Mouse (Mus musculus): ENCODE measurements around the gene Dclre1a. TPM values are rescaled to one million over a fixed set of nuclear protein-coding genes. Genes with fewer than 3 reads are reported as not detected.

The Dclre1a gene
- polyA plus RNA-seq (2011; ENCODE audit: insufficient read depth, insufficient read length, low replicate concordance, missing spikeins) = 8.4 and 10.7 TPM in 2 replicates

DNA sequence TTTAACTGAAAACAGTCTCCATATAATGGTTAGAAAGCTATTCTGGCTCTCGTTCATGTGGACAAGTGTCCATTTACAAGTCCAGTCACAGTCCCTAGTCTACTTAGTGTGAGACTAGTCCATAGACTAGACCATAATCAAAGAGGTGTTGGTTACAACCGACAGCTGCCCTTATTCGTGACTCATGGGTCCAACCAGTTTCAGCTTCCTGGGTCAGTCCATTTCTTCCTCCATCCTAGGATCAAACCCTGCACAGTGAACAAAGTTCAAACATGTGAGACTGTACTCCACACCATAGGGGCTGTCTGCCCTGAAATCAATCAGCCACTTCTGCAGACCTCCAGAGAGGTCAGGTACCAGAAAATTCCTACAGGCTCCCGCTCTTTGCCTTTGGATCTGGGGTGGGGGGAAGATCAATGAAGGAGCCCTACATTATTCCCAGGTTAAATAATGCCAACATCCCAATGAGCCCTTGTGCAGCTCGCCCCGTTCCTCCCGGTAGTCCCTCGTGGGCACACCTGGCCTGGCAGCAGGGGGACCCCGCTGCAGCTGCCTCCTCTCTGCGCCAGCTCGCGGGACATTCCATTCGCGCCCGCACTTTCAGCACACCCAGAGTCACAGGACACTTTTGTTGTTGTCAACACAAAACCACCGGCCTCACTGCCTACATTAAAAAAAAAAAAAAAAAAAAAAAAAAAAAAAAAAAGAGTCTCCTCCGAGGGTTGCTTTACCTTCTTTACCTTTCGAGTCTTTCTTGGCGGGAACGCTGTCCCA is at the start of gene Dclre1a:
Gene Dclre1a, minus strand, starts transcription at position 767 of the 774 bp plus-strand sequence.
- 0 out of 2 replicates have a peak, but pooled peaks have one; percentile 19 for TF ChIP-seq CTCF (IDR thresholded peaks at IDR 0.05; ENCODE audit: control insufficient read depth, insufficient read depth, low read length)
- TF ChIP-seq POLR2A (IDR thresholded peaks at IDR 0.05; ENCODE audit: borderline replicate concordance, control insufficient read depth, low read depth, low read length) = peak; percentile 63; the same call in 1 of the 2 replicates
- WGBS = 7% methylated on average over 20 of the region's 20 CpGs
- H3K27ac ChIP-seq (ENCODE audit: control insufficient read depth, insufficient read depth, low read depth, low read length, poor library complexity) = peak within 1 kb of the TSS; percentile 98

DNA sequence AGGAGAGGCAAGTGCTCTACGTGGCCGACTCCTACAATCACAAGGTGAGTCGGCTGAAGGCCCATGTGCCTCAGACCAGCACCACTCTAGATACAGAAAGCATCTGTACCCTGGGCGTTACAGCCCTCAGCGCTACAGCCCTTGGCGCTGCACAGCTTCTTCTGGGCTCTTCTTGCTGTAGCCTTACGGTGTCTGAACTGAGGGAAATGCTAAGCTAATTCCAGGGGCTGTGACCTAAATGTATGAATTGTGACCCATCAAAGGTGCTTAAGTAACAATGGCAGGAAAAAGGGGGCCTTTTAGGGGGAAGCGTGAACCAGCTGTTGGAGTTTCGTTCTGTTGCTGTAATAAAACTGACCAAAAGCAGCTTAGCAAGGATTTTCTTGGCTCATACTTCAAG is 44.5 kb upstream of the Dclre1a start:
- Histone ChIP-seq H3K27ac (ENCODE audit: control insufficient read depth, insufficient read depth, low read depth, low read length, poor library complexity) (no peak overlapping the region), H3K4me1 (ENCODE audit: control insufficient read depth, insufficient read depth, low read length) (no peaks in the 10 kb centered on the region), H3K4me3 (replicated peaks; ENCODE audit: control insufficient read depth, low read depth, low read length) (no peak overlapping the region)
- WGBS = 95% methylated on average over 9 of the region's 9 CpGs
- TF ChIP-seq CTCF (IDR thresholded peaks at IDR 0.05; ENCODE audit: control insufficient read depth, insufficient read depth, low read length) = no peak
- TF ChIP-seq POLR2A (IDR thresholded peaks at IDR 0.05; ENCODE audit: borderline replicate concordance, control insufficient read depth, low read depth, low read length) = no peak

More for the DNA sequence above, at the start of gene Dclre1a:
- H3K4me1 ChIP-seq (ENCODE audit: control insufficient read depth, insufficient read depth, low read length) = peaks cover 2% of the 10 kb centered on the region; the same call in 1 of the 2 replicates
- peak within 1 kb of the TSS; percentile 99 for H3K4me3 ChIP-seq (replicated peaks; ENCODE audit: control insufficient read depth, low read depth, low read length)

DNA sequence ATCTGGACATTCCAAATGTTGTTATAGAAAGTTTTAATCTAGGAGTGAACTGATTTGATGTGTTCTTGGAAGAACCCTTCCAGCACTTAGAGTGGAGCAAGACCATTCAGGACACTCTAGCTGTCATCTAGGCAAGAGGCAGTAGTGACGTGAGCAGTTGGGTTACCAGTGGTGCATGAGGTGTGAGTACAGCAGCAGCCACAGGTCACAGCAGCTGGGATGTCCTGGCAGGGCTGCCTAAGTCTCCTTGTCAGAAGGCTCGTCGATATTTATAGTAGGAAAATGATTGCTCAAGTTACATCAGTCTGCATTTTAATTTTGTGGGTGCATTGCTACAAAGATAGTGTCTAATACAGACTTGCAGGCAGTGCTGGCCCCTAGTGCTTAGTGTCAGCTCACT is 42.2 kb upstream of the Dclre1a start:
- WGBS = 91% methylated on average over 3 of the region's 3 CpGs
- TF ChIP-seq CTCF (IDR thresholded peaks at IDR 0.05; ENCODE audit: control insufficient read depth, insufficient read depth, low read length) = no peak
- no peak for TF ChIP-seq POLR2A (IDR thresholded peaks at IDR 0.05; ENCODE audit: borderline replicate concordance, control insufficient read depth, low read depth, low read length)
- Histone ChIP-seq H3K4me1 (ENCODE audit: control insufficient read depth, insufficient read depth, low read length) (no peaks in the 10 kb centered on the region), H3K4me3 (replicated peaks; ENCODE audit: control insufficient read depth, low read depth, low read length) (no peak overlapping the region), H3K27ac (ENCODE audit: control insufficient read depth, insufficient read depth, low read depth, low read length, poor library complexity) (no peak overlapping the region)

DNA sequence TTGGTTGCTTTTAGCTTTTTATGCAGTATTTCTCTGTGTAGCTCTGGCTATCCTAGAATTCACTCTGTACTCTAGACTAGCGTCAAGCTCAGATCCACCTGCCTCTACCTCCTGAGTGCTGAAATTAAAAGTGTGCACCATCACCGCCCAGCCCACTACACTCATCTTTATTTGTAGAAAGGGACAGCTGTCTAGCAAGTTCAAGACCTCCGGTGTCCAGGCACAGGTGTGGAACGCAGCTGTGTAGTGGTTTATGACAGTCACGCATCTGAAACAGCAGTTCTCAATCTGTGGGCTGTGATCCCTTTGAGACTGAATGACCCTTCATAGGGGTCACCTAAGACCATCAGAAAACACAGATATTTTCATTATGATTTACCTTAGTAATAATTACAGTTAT is 41.4 kb upstream of the Dclre1a start:
- TF ChIP-seq CTCF (IDR thresholded peaks at IDR 0.05; ENCODE audit: control insufficient read depth, insufficient read depth, low read length) = no peak
- no peak for TF ChIP-seq POLR2A (IDR thresholded peaks at IDR 0.05; ENCODE audit: borderline replicate concordance, control insufficient read depth, low read depth, low read length)
- 92% methylated on average over 5 of the region's 5 CpGs for WGBS
- no peak overlapping the region for H3K27ac ChIP-seq (ENCODE audit: control insufficient read depth, insufficient read depth, low read depth, low read length, poor library complexity)
- H3K4me1 ChIP-seq (ENCODE audit: control insufficient read depth, insufficient read depth, low read length) = no peaks in the 10 kb centered on the region
- no peak overlapping the region for H3K4me3 ChIP-seq (replicated peaks; ENCODE audit: control insufficient read depth, low read depth, low read length)

DNA sequence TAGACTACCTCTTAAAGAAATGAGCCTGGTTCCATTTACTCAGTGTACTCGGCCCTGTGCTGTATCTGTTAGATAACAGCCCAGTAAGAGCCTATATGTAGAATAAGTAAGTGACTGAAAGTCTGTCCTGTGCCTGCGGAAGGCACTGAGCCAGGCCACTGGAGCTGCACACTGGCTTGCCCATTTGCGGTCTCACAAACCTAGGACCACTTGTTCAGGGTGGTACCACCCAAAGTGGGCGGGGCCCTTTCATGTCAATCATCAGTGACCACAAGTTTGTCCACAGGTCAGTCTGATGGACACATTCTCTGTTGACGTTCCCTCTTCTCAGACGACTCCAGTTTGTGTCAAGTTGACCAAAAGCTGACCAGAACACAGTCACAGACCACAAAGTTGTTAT is 41.0 kb upstream of the Dclre1a start:
- Histone ChIP-seq H3K27ac (ENCODE audit: control insufficient read depth, insufficient read depth, low read depth, low read length, poor library complexity) (no peak overlapping the region), H3K4me3 (replicated peaks; ENCODE audit: control insufficient read depth, low read depth, low read length) (no peak overlapping the region), H3K4me1 (ENCODE audit: control insufficient read depth, insufficient read depth, low read length) (no peaks in the 10 kb centered on the region)
- 82% methylated on average over 6 of the region's 6 CpGs for WGBS
- no peak for TF ChIP-seq POLR2A (IDR thresholded peaks at IDR 0.05; ENCODE audit: borderline replicate concordance, control insufficient read depth, low read depth, low read length)

DNA sequence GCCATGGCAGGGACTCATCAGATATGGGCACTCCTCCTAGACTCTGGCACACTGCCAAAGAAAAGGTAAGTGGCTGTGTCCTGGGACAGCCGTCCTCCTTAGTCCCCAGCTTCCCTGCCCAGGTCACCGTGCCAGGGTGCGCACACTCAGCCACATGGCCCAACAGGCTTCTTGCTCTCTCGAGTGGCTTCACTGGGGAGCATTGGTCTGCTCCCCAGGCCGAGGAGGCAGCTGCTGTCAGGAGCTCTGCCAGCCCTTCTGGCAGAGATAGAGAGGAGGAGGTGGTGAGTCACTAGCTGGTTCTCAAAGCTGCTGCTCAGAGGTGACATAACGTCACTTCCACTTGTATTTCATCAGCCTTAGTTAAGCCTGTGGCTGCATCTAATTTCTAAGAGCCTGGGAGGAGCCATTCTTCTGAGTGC is 40.2 kb upstream of the Dclre1a start:
- TF ChIP-seq POLR2A (IDR thresholded peaks at IDR 0.05; ENCODE audit: borderline replicate concordance, control insufficient read depth, low read depth, low read length) (no peak), CTCF (IDR thresholded peaks at IDR 0.05; ENCODE audit: control insufficient read depth, insufficient read depth, low read length) (no peak)
- H3K27ac ChIP-seq (ENCODE audit: control insufficient read depth, insufficient read depth, low read depth, low read length, poor library complexity) = no peak overlapping the region
- 64% methylated on average over 6 of the region's 6 CpGs for WGBS
- H3K4me1 ChIP-seq (ENCODE audit: control insufficient read depth, insufficient read depth, low read length) = no peaks in the 10 kb centered on the region
- H3K4me3 ChIP-seq (replicated peaks; ENCODE audit: control insufficient read depth, low read depth, low read length) = no peak overlapping the region

DNA sequence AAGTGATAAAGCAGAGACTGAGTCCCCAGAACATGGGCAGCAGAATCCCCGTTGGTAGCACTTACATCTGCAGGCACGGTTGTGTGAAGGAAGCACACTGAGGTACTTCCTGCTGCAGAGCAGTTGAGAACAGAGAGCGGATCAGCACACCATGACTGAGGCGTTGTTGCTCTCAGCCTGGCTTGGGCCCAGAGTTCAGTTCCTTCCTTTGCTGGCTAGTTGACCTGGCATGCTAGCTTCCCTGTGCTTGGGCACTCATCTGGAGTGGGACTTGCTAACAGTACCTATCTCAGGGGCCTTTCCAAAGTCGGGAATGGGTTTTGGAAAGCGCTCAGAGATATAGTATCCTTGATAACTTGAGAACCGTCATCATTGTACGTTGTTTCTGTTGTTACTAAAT is 38.3 kb upstream of the Dclre1a start:
- no peak overlapping the region for H3K4me3 ChIP-seq (replicated peaks; ENCODE audit: control insufficient read depth, low read depth, low read length)
- TF ChIP-seq POLR2A (IDR thresholded peaks at IDR 0.05; ENCODE audit: borderline replicate concordance, control insufficient read depth, low read depth, low read length) (no peak), CTCF (IDR thresholded peaks at IDR 0.05; ENCODE audit: control insufficient read depth, insufficient read depth, low read length) (no peak)
- WGBS = 80% methylated on average over 8 of the region's 8 CpGs
- H3K27ac ChIP-seq (ENCODE audit: control insufficient read depth, insufficient read depth, low read depth, low read length, poor library complexity) = no peak overlapping the region
- no peaks in the 10 kb centered on the region for H3K4me1 ChIP-seq (ENCODE audit: control insufficient read depth, insufficient read depth, low read length)

DNA sequence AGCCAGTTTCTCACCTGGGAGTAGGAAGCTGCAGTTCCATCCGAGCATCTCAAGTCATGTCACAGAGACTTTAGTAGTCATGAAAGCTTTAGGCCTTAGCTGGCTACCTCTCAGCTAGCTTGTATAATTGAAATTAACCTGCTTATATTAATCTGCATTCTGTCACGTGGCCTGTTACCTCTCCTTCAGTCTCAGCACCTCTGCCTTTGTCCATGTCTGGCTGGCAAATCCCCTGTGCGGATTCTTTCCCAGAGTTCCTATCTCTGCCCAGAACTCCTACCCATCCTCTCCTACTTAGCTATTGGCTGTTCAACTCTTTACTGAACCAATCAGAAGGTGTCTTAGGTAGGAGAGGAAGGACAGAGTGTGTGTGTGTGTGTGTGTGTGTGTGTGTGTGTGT is 36.3 kb upstream of the Dclre1a start:
- WGBS = 88% methylated on average over 3 of the region's 3 CpGs
- no peak overlapping the region for H3K4me3 ChIP-seq (replicated peaks; ENCODE audit: control insufficient read depth, low read depth, low read length)

More for the DNA sequence above, 36.3 kb upstream of the Dclre1a start:
- Histone ChIP-seq H3K27ac (ENCODE audit: control insufficient read depth, insufficient read depth, low read depth, low read length, poor library complexity) (no peak overlapping the region), H3K4me1 (ENCODE audit: control insufficient read depth, insufficient read depth, low read length) (no peaks in the 10 kb centered on the region)
- TF ChIP-seq CTCF (IDR thresholded peaks at IDR 0.05; ENCODE audit: control insufficient read depth, insufficient read depth, low read length) (no peak), POLR2A (IDR thresholded peaks at IDR 0.05; ENCODE audit: borderline replicate concordance, control insufficient read depth, low read depth, low read length) (no peak)
